Mouse (Mus musculus) embryonic facial prominence, embryonic 13.5 days (tissue): ENCODE measurements around the gene Rnf152. TPM values are rescaled to one million over a fixed set of nuclear protein-coding genes. Genes with fewer than 3 reads are reported as not detected.
A peak's percentile ranks its signal among the peaks of the same experiment; 100 is the strongest.

Experiments used
- ATAC-seq: fragments of 200-750 bp; cut with Nextera tagmentation; 2 replicates; pipeline ENCODE4 v1.8.0; 2017; ENCODE audit warnings: low read depth; ENCODE audit not compliant: insufficient number of reproducible peaks, insufficient read depth, low FRiP score, low TSS enrichment
- H3K27ac ChIP-seq: fragments of 300-500 bp; sonication (generic); 2 replicates; pipeline ENCODE4 v1.5.1; 2015; ENCODE audit warnings: moderate library complexity, mild to moderate bottlenecking, inconsistent platforms
- H3K27me3 ChIP-seq: fragments of 300-500 bp; sonication (generic); 2 replicates; pipeline ENCODE4 v1.6.1; 2015; ENCODE audit warnings: mild to moderate bottlenecking, inconsistent platforms
- H3K36me3 ChIP-seq: fragments of 300-500 bp; sonication (generic); 2 replicates; pipeline ENCODE4 v1.6.1; 2015; ENCODE audit warnings: mild to moderate bottlenecking, inconsistent platforms
- H3K4me1 ChIP-seq: fragments of 300-500 bp; sonication (generic); 2 replicates; pipeline ENCODE4 v1.6.1; 2015; ENCODE audit warnings: inconsistent platforms
- H3K4me2 ChIP-seq: fragments of 300-500 bp; sonication (generic); 2 replicates; pipeline ENCODE4 v1.6.1; 2015; ENCODE audit warnings: moderate library complexity, mild to moderate bottlenecking, inconsistent platforms
- H3K4me3 ChIP-seq: fragments of 300-500 bp; sonication (generic); 2 replicates; pipeline ENCODE4 v1.5.1; 2015; ENCODE audit warnings: mild to moderate bottlenecking, inconsistent platforms
- H3K9ac ChIP-seq: fragments of 300-500 bp; sonication (generic); 2 replicates; pipeline ENCODE4 v1.6.1; 2015; ENCODE audit warnings: mild to moderate bottlenecking, inconsistent platforms
- H3K9me3 ChIP-seq: fragments of 300-500 bp; sonication (generic); 2 replicates; pipeline ENCODE4 v1.6.1; 2016; ENCODE audit warnings: inconsistent platforms
- WGBS: fragments of 180-500 bp; shearing (Covaris S2); methylation state at CpG from one replicate; pipeline ENCODE4 v1.1.7; 2015; ENCODE audit warnings: mixed read lengths; 5-methylcytosine and 5-hydroxymethylcytosine counted together
- polyA plus RNA-seq: library from polyadenylated mRNA; unstranded; fragments of >200 nt; fragmentation: Nextera tagmentation; extraction: Ambion mirVana; gene quantifications from 2 replicates; pipeline ENCODE4 v1.2.1, GENCODE M21; 2015

The Rnf152 gene
- polyA plus RNA-seq, 1 experiment from 2014 or later, result 1.00 TPM

DNA sequence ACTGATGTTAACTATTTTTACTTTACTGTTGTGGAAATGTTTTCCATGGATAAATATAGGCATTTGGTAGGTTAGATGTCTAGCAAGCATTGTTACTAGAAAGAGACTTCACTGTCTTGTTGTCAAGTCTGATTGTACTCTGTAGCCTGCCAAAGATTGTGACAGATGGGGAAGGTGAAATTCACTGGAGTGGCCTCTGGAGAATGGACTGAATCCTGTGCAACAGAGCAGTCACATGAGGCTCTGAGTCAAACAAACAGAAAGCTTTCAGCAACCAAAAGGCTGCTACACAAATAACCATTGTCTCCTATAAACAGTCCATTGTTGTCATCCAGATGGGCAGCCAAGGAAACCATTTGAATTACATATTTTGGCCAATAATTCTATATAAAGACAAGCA is 15.6 kb downstream of the Rnf152 start:
- no peaks in the 10 kb centered on the region for H3K36me3 ChIP-seq
- no peak overlapping the region for H3K9ac ChIP-seq
- no peaks in the 10 kb centered on the region for H3K4me1 ChIP-seq
- H3K9me3 ChIP-seq, result no peaks in the 10 kb centered on the region
- H3K4me2 ChIP-seq, result no peak overlapping the region
- H3K27me3 ChIP-seq, result no peaks in the 10 kb centered on the region
- H3K27ac ChIP-seq, result no peak overlapping the region
- no peak for ATAC-seq
- no peak overlapping the region for H3K4me3 ChIP-seq

DNA sequence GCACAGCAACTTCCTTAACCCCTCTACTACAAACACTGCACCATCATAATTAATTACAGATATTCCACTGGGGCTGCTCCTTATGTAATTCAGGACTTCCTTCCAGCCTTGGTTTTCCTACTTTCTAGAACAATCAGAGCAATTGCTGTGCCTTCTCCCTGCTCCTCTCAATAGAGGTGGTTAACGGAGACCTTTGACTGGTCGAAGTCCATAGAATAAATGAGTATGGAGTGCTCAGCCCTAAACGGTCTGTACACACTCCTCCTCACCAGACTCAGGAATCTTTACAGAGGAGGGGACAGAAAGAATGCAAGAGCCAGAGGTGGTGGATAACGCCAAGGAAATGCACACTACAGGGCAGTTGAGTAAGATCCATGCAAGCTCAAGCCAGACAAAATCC is 19.1 kb downstream of the Rnf152 start:
- Histone ChIP-seq H3K27ac (no peak overlapping the region), H3K36me3 (no peaks in the 10 kb centered on the region), H3K4me2 (no peak overlapping the region), H3K4me3 (no peak overlapping the region), H3K9me3 (no peaks in the 10 kb centered on the region), H3K9ac (no peak overlapping the region), H3K27me3 (no peaks in the 10 kb centered on the region), H3K4me1 (no peaks in the 10 kb centered on the region)
- 75% methylated on average over 4 of the region's 4 CpGs for WGBS
- ATAC-seq, result no peak

DNA sequence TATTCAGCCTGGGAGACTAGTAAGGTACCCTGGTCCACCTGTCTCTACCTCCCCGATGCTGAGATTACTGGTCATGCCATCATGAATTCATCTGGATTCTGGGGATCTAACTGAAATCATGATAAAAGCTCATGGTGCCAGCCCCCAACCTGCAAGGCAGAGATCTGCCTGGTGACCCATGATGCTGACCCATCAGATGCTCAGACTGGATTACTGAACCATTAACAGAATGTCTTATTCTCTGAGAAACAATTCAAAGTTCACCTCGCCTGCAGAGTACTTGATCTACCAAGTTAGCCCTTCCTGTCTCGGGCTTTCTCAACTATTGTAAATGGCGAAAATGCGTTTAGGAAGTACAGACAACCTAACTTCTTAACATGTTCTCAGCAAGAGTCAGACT is 20.4 kb downstream of the Rnf152 start:
- H3K4me1 ChIP-seq, result no peaks in the 10 kb centered on the region
- H3K36me3 ChIP-seq, result no peaks in the 10 kb centered on the region
- no peaks in the 10 kb centered on the region for H3K27me3 ChIP-seq
- no peak overlapping the region for H3K4me2 ChIP-seq
- ATAC-seq, result no peak
- no peak overlapping the region for H3K9ac ChIP-seq
- H3K27ac ChIP-seq, result no peak overlapping the region
- WGBS, result 92% methylated on average over 5 of the region's 5 CpGs
- no peak overlapping the region for H3K4me3 ChIP-seq
- no peaks in the 10 kb centered on the region for H3K9me3 ChIP-seq

DNA sequence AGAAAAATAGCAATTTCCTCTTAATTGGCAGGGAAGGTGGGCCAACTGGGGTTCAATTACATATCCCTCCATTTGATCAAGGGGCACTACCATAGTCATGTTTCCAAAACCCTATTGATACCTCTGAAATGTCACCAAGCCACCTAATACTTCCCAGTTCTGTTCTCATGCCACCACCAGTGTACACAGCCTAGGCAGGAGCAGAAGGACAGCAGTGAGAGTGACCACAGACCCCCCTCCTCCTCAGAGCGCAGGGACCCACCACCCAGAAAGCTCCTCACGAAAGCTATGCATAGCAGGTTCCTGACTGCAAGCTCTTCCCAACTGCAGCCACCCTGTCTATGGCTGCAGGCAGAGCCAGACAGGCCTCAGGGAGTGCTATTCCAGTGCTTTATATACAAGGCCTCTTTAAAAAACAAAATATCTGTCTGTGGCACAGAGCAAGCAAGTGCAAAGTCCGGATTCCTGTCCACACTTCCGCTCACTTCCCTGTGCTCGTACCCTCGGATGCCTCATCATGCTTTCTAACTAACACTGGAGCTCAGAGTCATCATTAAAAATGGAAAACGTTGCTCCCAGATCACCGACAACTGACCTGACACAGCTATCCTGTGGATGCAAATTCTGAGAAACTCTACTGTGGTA is 24.3 kb downstream of the Rnf152 start:
- ATAC-seq, result no peak

DNA sequence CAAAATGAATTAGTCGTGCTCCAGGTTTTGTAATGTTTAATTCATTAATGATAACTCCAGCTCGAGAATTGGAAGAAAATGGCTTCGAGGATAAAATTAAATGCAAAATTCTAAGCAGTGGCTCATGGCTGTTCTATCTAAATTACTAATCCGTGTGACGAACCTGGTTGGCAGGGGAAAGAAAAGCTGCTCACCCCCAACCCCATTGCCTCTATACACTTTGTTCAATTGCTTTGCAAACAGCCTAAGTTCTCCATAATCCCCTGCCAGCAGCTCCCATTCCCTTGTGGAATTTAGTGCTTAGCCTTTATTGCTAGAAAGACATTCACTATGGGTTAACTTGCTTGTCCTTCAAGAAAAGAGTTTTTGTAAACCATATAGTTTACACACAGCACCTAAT is 24.9 kb downstream of the Rnf152 start:
- Histone ChIP-seq H3K9ac (no peak overlapping the region), H3K9me3 (no peaks in the 10 kb centered on the region), H3K4me2 (no peak overlapping the region), H3K27me3 (no peaks in the 10 kb centered on the region), H3K27ac (no peak overlapping the region), H3K4me3 (no peak overlapping the region), H3K4me1 (no peaks in the 10 kb centered on the region), H3K36me3 (no peaks in the 10 kb centered on the region)
- no peak for ATAC-seq
- 58% methylated on average over 5 of the region's 5 CpGs for WGBS

More for the DNA sequence above, 24.3 kb downstream of the Rnf152 start:
- no peak overlapping the region for H3K4me2 ChIP-seq
- H3K9me3 ChIP-seq, result no peaks in the 10 kb centered on the region
- WGBS, result 91% methylated on average over 8 of the region's 8 CpGs
- H3K27me3 ChIP-seq, result no peaks in the 10 kb centered on the region
- H3K4me3 ChIP-seq, result no peak overlapping the region
- H3K4me1 ChIP-seq, result no peaks in the 10 kb centered on the region
- no peak overlapping the region for H3K9ac ChIP-seq
- no peak overlapping the region for H3K27ac ChIP-seq
- no peaks in the 10 kb centered on the region for H3K36me3 ChIP-seq

DNA sequence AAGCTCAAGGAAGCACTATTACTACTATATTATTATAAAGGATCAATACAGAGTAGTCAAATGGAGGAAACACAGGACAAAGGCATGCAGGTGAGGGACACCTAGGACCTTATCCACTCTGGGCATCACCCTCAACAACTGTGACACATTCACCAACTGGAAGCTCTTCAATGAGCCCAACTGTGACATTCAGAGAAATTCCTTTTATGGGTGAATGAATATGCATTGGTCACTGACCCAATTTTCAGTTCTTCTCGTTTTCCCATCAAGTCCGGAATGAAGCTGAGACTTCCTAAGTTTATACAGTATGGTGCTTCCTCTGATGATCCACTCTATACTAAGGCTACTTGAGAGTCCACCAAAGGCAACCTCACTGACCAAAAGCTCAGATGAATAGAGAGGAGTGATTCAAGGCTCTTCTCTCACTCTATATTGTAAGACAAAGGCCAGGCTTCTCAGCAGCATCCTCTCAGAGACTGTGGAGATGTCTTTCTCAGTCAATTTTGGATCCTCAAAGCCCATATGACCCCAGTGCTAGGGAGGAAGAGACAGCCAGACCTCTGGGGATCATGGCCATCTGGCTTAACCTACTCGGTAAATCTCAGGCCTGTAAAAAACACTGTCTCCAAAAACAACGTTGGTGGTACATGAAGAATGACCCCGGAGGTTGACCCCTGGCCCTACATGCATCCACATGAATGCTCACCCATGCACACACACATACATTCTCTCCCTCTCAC is 25.8 kb downstream of the Rnf152 start:
- H3K9ac ChIP-seq, result no peak overlapping the region

DNA sequence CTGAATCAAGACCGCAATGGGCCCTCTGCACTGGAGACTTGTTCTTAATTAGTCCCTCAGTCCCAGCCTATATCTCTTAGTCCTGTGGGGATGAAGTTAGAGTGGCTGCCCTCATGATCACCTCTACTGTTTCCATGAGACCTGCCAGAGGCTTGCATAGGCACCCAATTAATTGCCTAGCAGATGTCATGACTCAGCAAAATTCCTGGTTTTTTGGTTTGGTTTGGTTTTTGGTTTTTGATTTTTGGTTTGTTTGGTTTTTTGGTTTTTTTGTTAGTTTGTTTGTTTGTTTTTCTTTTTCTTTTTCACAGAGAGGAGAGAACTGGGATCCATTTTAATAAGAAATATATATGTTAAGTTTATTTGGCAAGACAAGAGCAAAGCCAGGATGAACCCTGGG is 28.7 kb downstream of the Rnf152 start:
- Histone ChIP-seq H3K4me1 (no peaks in the 10 kb centered on the region), H3K4me3 (no peak overlapping the region), H3K27ac (no peak overlapping the region), H3K4me2 (no peak overlapping the region), H3K9ac (no peak overlapping the region), H3K9me3 (no peaks in the 10 kb centered on the region), H3K36me3 (no peaks in the 10 kb centered on the region), H3K27me3 (no peaks in the 10 kb centered on the region)
- no peak for ATAC-seq
- 94% methylated on average over 1 of the region's 1 CpGs for WGBS

More for the DNA sequence above, 25.8 kb downstream of the Rnf152 start:
- Histone ChIP-seq H3K4me1 (no peaks in the 10 kb centered on the region), H3K27ac (no peak overlapping the region), H3K4me3 (no peak overlapping the region), H3K9me3 (no peaks in the 10 kb centered on the region), H3K4me2 (no peak overlapping the region), H3K27me3 (no peaks in the 10 kb centered on the region), H3K36me3 (no peaks in the 10 kb centered on the region)
- ATAC-seq, result no peak
- 83% methylated on average over 5 of the region's 5 CpGs for WGBS

DNA sequence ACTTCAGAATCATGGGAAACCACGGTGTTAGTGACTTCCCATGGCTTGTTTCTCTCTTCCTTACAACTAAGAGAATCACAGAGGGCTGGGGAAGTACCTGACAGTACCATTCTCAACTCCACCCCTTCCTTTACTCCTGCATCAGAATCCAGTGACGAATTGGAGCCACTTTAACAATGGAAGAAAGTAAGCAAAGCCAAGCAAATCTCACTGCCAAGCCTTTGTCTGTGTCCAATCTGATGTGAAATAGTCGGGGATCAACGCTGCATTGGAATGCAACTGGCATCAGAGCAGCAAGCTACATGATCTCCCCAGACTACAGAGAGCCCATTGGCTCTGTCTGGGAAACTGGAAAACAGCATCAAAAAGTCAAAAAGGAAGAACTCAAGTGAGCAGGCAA is 31.9 kb downstream of the Rnf152 start:
- Histone ChIP-seq H3K4me3 (no peak overlapping the region), H3K27ac (no peak overlapping the region), H3K9ac (no peak overlapping the region), H3K9me3 (no peaks in the 10 kb centered on the region), H3K4me1 (no peaks in the 10 kb centered on the region), H3K27me3 (no peaks in the 10 kb centered on the region), H3K36me3 (no peaks in the 10 kb centered on the region), H3K4me2 (no peak overlapping the region)
- ATAC-seq, result no peak
- 68% methylated on average over 4 of the region's 4 CpGs for WGBS

DNA sequence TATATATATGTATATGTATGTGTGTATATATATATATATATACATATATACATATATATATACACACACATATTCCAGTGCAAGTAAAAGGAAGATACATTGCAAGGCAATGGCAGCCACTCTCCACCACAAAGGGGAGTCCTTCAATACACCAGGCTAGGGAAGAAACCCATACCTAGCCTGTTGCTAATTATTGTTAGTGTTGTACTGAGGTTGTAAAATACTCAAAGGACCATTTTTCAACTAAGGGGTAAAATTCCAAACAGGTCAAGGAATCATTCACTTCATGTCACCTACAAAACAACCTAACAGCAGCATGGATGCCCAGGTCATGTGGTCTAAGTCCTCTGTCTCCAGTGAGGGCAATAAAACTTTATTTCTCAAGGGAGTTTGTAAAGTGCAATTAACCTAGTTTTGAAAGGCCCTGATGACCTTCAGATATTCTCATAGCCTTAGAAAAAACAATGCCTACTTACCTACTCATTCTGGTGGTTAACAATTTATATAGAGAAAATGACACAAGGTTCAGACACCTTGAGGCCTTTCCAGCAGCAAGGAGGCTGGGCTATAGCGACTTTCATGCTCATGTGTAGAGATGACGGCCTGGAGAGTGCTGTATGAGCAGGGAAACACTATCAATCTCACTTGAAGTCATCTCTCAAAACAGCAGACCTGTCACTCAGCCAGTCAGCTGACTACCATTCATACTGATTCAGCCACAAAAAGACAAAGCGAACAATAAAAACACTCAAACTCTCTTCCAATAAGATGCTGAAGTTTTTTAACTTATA is 42.3 kb downstream of the Rnf152 start:
- Histone ChIP-seq H3K4me2 (no peak overlapping the region), H3K36me3 (no peaks in the 10 kb centered on the region), H3K9ac (no peak overlapping the region), H3K27ac (no peak overlapping the region), H3K4me3 (no peak overlapping the region), H3K9me3 (no peaks in the 10 kb centered on the region), H3K4me1 (peaks cover 13% of the 10 kb centered on the region), H3K27me3 (no peaks in the 10 kb centered on the region)
- no peak for ATAC-seq
- WGBS, result 83% methylated on average over 3 of the region's 3 CpGs

DNA sequence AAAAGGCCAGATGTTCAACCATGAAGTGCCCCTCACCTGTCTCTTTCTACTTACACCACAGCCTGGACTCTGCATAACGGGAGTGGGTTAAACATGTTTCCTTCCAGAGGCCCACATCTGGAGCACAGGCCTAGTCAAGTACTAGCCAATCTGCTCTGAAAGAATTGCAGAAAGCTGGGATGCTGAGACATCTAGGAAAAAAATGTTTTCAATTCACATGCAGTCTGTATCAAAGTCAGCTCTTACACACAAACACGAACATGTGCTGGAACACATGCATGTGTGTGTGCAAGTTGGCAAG is 44.0 kb downstream of the Rnf152 start:
- peak overlapping the region; percentile 66 for H3K27ac ChIP-seq
- ATAC-seq, result peak; percentile 67; the same call in 1 of the 2 replicates
- 33% methylated on average over 2 of the region's 2 CpGs for WGBS

DNA sequence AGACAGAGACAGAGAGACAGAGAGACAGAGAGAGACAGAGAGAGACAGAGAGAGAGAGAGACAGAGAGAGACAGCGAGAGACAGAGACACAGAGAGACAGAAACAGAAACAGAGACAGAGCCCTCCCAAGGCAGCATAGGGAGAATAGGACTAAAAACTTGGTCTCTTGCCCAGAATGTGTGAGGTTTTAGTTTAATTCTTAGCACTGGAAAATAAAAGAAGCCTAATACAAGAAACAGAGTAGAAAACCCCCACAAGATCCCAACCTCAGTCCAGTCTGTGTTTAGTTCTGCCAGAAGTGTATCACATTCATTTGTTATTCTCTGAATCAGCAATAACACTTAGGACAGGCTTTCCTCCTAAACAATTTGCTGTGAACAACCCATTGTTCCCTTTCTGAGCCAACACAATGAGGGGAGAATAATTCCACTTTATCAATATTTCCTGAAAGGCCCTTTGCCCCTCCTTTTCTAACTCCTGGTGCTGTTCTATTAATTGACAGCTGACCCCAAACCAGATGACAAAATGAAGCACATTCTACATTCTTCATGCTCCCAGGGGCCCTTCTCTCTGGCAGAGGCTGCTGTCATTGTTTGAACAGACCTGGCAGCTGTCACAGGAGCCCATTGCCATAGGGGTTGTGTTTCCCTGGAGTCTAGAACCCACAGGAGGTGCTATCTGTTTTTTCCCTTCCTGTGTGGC is 44.5 kb downstream of the Rnf152 start:
- Histone ChIP-seq H3K4me1 (peaks cover 13% of the 10 kb centered on the region), H3K36me3 (no peaks in the 10 kb centered on the region), H3K27ac (peak overlapping the region; percentile 66), H3K4me2 (no peak overlapping the region), H3K9me3 (no peaks in the 10 kb centered on the region), H3K9ac (no peak overlapping the region), H3K27me3 (no peaks in the 10 kb centered on the region), H3K4me3 (no peak overlapping the region)
- ATAC-seq, result no peak
- 73% methylated on average over 1 of the region's 1 CpGs for WGBS

More for the DNA sequence above, 44.0 kb downstream of the Rnf152 start:
- Histone ChIP-seq H3K4me1 (peaks cover 13% of the 10 kb centered on the region), H3K4me3 (no peak overlapping the region), H3K4me2 (no peak overlapping the region), H3K9me3 (no peaks in the 10 kb centered on the region), H3K9ac (no peak overlapping the region), H3K27me3 (no peaks in the 10 kb centered on the region), H3K36me3 (no peaks in the 10 kb centered on the region)
